Mouse (Mus musculus): Measurements from ENCODE around the gene Sergef.

- TF ChIP-seq CTCF (IDR thresholded peaks at IDR 0.05; ENCODE audit: low read depth, low read length) (no peak), TAL1 (conservative IDR thresholded peaks at IDR 0.05; ENCODE audit: low read depth, low read length) (no peak), POLR2AphosphoS5 (IDR thresholded peaks at IDR 0.05; ENCODE audit: insufficient replicate concordance, low read depth, low read length) (no peak), GATA2 (IDR thresholded peaks at IDR 0.05; ENCODE audit: borderline replicate concordance, low read depth, low read length) (no peak), GATA1 (IDR thresholded peaks at IDR 0.05; ENCODE audit: borderline replicate concordance, low read length) (no peak)
These were observed 152.8 kb downstream of the Sergef start for GRCm38 (mm10) chr7:46486761-46487160.

Data from G1E (cell line).